Mouse (Mus musculus) frontal cortex, postnatal 25 days (tissue): Measurements from ENCODE around the gene Btbd9.

Experiments
- DNase-seq, 2 experiments: peaks; one replicate each; pipeline ENCODE4 v3.0.0; 2022; ENCODE audit warnings: low spot score in 2 of 2

Gene Btbd9

GRCm38 (mm10) chr17:30602175-30602574 is 25.9 kb upstream of the Btbd9 start:
- DNase-seq: no peak

DNA sequence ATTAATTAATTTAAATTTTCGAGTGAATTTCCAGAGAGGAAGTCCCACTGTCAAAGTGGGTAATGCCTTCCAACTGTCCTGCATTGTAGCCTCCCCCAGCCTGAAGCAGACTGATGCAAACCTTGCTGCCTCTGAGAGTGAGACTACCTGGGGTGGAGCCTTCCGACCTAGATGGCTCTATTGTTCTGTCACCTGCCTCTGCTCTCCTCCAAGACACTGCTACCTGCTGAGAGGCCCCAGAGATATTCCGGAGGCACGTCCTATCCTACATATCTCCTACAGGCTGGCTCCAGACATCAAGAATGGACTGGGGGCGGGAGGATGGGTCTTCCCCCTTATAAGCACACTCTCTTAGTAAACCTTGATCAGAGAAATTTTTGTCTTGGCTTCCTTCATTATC is 22.0 kb upstream of the Btbd9 start:
- DNase-seq: no peak

- DNase-seq: no peak
Measured at GRCm38 (mm10) chr17:30597786-30598185, 21.5 kb upstream of the Btbd9 start.

DNA sequence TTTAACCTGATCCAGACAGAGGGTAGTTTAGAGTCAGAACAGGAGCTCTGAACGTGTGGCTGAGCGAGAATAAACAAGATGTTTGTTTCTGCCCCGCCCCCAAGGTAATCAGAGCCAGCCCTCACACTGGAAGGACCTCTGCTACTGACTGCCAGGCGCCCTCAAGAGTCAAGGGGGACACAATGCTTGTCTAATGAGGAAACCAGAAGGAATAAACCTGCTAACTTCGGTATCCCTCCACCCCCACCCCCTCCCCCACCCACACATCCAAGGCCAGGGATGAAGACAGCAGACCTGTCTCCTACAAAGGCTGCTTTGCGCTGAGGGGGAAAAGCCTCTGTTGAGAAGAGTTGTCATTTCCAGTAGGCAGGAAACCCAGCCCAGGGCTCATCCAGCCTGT is 18.6 kb upstream of the Btbd9 start:
- no peak for DNase-seq

- no peak for DNase-seq
Measured at GRCm38 (mm10) chr17:30594407-30594806, 18.1 kb upstream of the Btbd9 start.

DNA sequence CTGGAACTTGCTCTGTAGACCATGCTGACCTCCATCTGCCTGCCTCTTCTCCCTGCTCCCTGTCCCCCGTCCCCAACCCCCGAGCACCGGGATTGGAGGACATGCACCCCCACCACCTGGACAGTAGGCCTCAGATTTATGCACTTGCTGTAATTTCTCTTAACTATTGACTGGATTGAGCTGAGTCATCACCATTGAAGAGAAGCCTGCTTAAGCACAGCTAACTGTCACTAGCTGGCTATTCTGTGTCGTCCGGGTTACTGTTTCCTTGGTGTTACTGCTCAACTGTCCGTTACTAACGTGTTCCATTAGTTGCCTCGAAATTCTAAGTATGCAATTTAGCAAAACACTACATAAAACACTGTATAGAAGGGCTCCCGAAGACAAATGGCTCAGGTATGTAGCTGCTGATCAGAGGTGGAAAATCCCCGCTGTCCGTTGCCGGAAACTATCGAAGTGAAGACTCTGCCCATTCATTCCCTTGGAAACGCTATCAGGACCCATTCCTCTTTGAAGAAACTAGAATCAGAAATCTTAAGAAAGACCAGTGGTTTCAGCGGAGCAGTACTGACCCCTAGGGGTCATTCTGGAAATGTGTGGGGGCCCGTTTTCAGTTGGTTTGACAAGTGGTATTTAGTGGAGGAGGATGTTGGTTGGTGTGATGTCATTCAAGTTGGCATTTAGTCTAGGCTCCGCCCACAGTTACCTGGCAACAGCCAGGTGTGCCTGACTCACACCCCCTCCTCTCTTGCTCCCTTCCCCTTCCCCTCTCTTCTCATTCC is 14.3 kb upstream of the Btbd9 start:
- peak; percentile 45 to 65 for DNase-seq

DNA sequence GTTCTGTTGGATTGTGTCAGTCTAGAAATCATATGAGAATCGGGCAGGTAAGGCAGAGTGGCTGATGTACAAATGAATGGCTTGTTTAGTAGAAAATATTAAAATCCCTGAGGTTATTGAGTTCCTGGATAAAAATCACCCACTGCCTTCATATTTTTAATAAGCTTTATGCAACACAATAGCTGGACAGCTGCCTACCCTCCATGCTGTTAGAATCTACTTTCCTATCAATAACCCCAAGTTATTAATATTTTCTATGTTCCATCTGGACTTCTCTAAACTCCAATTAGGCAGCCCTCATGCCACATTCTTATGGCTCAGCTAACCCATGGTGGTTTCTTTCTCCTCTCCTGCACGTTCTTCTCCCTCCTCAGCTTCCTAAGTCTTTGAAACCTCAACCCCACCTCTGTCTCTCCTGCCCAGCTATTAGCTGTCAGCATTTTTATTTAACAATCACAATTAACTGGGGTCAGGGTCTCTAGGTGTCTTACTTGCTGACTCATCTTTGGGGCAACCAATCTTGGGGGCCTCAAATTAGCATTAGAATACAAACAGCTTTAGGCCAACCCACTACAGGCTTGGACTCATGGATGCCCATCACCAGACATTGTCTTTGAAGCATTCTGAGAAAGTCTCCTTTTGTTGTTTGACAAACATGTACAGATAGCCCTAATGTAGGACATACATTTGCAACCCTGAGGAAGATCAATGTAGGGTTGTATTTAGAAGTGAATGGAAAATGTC is 7.1 kb upstream of the Btbd9 start:
- DNase-seq: no peak

GRCm38 (mm10) chr17:30582313-30582712 is 6.0 kb upstream of the Btbd9 start:
- no peak for DNase-seq

DNA sequence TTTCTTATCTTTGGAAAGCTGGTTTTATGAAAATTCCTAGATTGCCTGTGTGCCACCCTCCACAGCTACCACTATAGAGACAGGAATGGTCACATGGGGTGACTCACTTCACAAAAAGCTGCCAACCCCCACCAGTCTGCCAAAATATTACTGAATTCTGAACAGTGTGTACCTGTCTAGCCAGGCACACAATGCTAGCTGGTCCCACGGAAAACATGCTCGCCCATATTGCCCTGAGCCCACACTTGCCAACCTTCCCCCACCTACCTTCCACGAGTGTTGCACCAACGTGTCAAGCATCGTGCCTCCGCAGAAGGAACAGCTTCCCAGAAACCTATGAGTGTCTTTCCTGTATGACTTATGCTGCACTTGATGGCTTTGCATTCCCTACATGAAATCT is 4.9 kb upstream of the Btbd9 start:
- no peak for DNase-seq

DNA sequence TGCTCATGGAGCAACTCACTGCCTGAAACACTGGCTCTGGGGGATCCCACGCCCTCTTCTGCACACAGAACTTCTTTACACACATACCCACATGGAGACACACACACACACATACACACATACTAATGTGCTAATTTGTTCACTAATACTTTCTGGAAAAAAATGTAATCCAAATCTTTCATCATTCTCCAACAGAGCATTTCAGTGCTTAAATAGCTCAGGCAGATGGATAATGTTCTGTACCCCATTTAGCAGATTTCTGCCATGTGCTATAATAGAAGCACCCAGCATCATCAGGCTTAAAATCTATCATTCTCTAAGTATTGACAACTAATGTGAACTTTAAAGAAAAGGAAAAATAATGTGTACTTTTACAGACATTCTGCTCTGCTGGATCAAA is 4.5 kb upstream of the Btbd9 start:
- no peak for DNase-seq

GRCm38 (mm10) chr17:30576946-30577345 is 658 bp upstream of the Btbd9 start:
- no peak for DNase-seq

GRCm38 (mm10) chr17:30575121-30575904 is 975 bp downstream of the Btbd9 start:
- peak; percentile 49 to 50 for DNase-seq

GRCm38 (mm10) chr17:30574783-30575075 is 1.6 kb downstream of the Btbd9 start:
- no peak for DNase-seq

- no peak for DNase-seq
Measured at GRCm38 (mm10) chr17:30573990-30574782, 2.1 kb downstream of the Btbd9 start.

- no peak for DNase-seq
Measured at GRCm38 (mm10) chr17:30570971-30571370, 5.3 kb downstream of the Btbd9 start.

DNA sequence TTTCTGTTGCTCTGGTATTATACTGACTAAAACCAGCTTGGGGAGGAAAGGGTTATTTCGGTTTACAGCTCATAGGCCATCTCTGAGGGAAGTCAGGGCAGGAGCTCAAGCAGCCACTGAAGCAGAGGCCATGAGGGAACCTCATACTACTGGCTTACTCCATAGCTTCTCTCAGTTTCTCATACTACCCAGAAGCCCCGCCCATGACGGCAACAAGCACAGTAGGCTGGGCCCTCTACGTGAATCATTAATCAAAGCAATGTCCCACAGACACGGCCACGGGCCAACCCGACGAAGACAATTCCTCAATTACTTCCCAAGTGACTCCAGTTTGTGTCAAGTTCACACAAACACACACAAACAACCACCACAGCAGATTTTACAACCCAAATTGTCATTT is 6.1 kb downstream of the Btbd9 start:
- no peak for DNase-seq

GRCm38 (mm10) chr17:30568473-30568872 is 7.8 kb downstream of the Btbd9 start:
- no peak for DNase-seq

DNA sequence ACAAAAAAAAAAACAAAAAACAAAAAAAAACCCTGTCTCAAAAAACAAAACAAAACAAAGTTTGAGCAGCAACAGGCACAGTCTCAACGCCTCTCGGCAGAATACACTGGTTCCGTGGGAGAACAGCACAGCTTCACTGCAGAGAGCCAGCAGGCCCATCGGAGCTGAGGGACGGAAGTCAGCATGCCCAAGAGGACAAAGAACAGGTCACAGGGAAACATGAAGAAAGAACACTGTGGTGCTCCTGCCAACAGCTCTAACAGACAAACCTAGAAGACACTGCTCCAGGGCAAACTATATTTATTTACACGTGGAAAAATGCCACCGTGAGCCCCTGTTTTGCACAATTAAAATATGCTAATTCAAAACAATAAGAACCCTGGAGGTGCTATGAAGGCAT is 11.3 kb downstream of the Btbd9 start:
- no peak for DNase-seq

DNA sequence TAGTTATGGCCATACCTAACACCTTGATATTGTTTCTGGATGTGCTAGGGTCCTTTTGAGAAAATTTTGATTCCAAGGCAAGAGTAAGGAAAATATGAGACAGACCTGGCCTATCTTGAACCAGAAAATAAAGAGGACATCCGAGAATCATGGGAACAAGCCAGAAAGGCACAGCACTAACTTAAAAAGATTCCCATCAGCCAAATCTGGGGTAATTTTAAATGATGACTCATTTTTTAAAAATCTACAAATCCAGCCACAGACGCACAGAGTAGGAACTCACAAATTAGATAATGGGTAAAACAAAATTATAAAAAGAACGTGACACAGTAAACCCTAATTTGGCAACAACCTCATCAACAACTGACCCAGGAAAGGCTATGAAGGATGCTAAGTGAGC is 11.9 kb downstream of the Btbd9 start:
- no peak for DNase-seq

- DNase-seq: no peak
Measured at GRCm38 (mm10) chr17:30563484-30564075, 12.7 kb downstream of the Btbd9 start.

GRCm38 (mm10) chr17:30562770-30563169 is 13.5 kb downstream of the Btbd9 start:
- no peak for DNase-seq

- no peak for DNase-seq
Measured at GRCm38 (mm10) chr17:30559536-30559935, 16.8 kb downstream of the Btbd9 start.
